Mouse (Mus musculus) hindbrain, embryonic 12.5 days (tissue): ENCODE results near the gene Sap25. TPM values are rescaled to one million over a fixed set of nuclear protein-coding genes. Genes with fewer than 3 reads are reported as not detected.
"Not testable (repeated sequence)": the region's sequence is repeated elsewhere in the genome, so short reads cannot be mapped to it uniquely, and the experiment has no call there.

Experiments
- ATAC-seq: fragments of 200-750 bp; cut with Nextera tagmentation; 2 replicates; pipeline ENCODE4 v1.8.0; 2017; ENCODE audit warnings: moderate TSS enrichment; ENCODE audit not compliant: low FRiP score
- H3K27ac ChIP-seq: fragments of 300-500 bp; sonication (generic); 2 replicates; pipeline ENCODE4 v1.5.1; 2016; ENCODE audit warnings: mild to moderate bottlenecking
- H3K27me3 ChIP-seq: fragments of 300-500 bp; sonication (generic); 2 replicates; pipeline ENCODE4 v1.6.1; 2016; ENCODE audit warnings: mild to moderate bottlenecking
- H3K36me3 ChIP-seq: fragments of 300-500 bp; sonication (generic); 2 replicates; pipeline ENCODE4 v1.6.1; 2016; ENCODE audit warnings: mild to moderate bottlenecking
- H3K4me1 ChIP-seq: fragments of 300-500 bp; sonication (generic); 2 replicates; pipeline ENCODE4 v1.6.1; 2016
- H3K4me2 ChIP-seq: fragments of 300-500 bp; sonication (generic); replicated peaks from 2 replicates; pipeline ENCODE4 v1.6.1; 2016; ENCODE audit warnings: mild to moderate bottlenecking
- H3K4me3 ChIP-seq: fragments of 300-500 bp; sonication (generic); 2 replicates; pipeline ENCODE4 v1.5.1; 2016; ENCODE audit warnings: mild to moderate bottlenecking
- H3K9ac ChIP-seq: fragments of 300-500 bp; sonication (generic); 2 replicates; pipeline ENCODE4 v1.6.1; 2016; ENCODE audit warnings: mild to moderate bottlenecking, moderate library complexity
- H3K9me3 ChIP-seq: fragments of 300-500 bp; sonication (generic); replicated peaks from 2 replicates; pipeline ENCODE4 v1.6.1; 2016; ENCODE audit warnings: mild to moderate bottlenecking
- WGBS: fragments of 180-500 bp; shearing (Covaris S2); methylation state at CpG from one replicate; pipeline ENCODE4 v1.1.7; 2016; 5-methylcytosine and 5-hydroxymethylcytosine counted together
- polyA plus RNA-seq: library from polyadenylated mRNA; unstranded; fragments of >200 nt; fragmentation: Nextera tagmentation; extraction: Ambion mirVana; gene quantifications from 2 replicates; pipeline ENCODE4 v1.2.1, GENCODE M21; 2016

Sap25 gene
- polyA plus RNA-seq, 1 experiment from 2014 or later: 7.6 TPM

- Histone ChIP-seq H3K4me3 (no peak overlapping the region), H3K4me2 (peak overlapping the region; percentile 41; the same call in 1 of the 2 replicates), H3K9me3 (no peaks in the 10 kb centered on the region), H3K4me1 (peaks cover 42% of the 10 kb centered on the region), H3K36me3 (no peaks in the 10 kb centered on the region), H3K27me3 (peaks cover 23% of the 10 kb centered on the region), H3K27ac (no peak overlapping the region), H3K9ac (no peak overlapping the region)
- no peak for ATAC-seq
- 62% methylated on average over 3 of the region's 3 CpGs for WGBS
Measured at GRCm38 (mm10) chr5:137609292-137609691, 31.8 kb upstream of the Sap25 start.

GRCm38 (mm10) chr5:137610056-137610455, 31.1 kb upstream of the Sap25 start:
- Histone ChIP-seq H3K9ac (peak overlapping the region; percentile 1; the same call in 1 of the 2 replicates), H3K27me3 (peaks cover 23% of the 10 kb centered on the region), H3K4me3 (peak overlapping the region; percentile 18; the same call in 1 of the 2 replicates), H3K27ac (peak overlapping the region; percentile 86; the same call in 1 of the 2 replicates), H3K36me3 (no peaks in the 10 kb centered on the region), H3K4me1 (peaks cover 42% of the 10 kb centered on the region), H3K4me2 (peak overlapping the region; percentile 38), H3K9me3 (no peaks in the 10 kb centered on the region)
- WGBS: 60% methylated on average over 4 of the region's 4 CpGs
- ATAC-seq: no peak

- 12% methylated on average over 12 of the region's 12 CpGs for whole genome bisulfite sequencing
- H3K4me3 ChIP-seq: peak overlapping the region; percentile 18; the same call in 1 of the 2 replicates
- peaks cover 23% of the 10 kb centered on the region for H3K27me3 ChIP-seq
- H3K9ac ChIP-seq: peak overlapping the region; percentile 23; the same call in 1 of the 2 replicates
- H3K27ac ChIP-seq: peak overlapping the region; percentile 86
- ATAC-seq: no peak
- no peaks in the 10 kb centered on the region for H3K9me3 ChIP-seq
- peaks cover 42% of the 10 kb centered on the region for H3K4me1 ChIP-seq
- H3K36me3 ChIP-seq: no peaks in the 10 kb centered on the region
- H3K4me2 ChIP-seq: peak overlapping the region; percentile 38
Measured at GRCm38 (mm10) chr5:137610548-137611244, 30.4 kb upstream of the Sap25 start.

- H3K36me3 ChIP-seq: no peaks in the 10 kb centered on the region
- no peaks in the 10 kb centered on the region for H3K9me3 ChIP-seq
- H3K4me1 ChIP-seq: peaks cover 42% of the 10 kb centered on the region
- WGBS: 17% methylated on average over 6 of the region's 6 CpGs
- 0 out of 2 replicates have a peak overlapping the region, but pooled peaks have one; percentile 23 for H3K9ac ChIP-seq
- H3K27ac ChIP-seq: peak overlapping the region; percentile 86
- peak; percentile 35 for ATAC-seq
- H3K4me3 ChIP-seq: peak overlapping the region; percentile 18; the same call in 1 of the 2 replicates
- H3K27me3 ChIP-seq: peaks cover 23% of the 10 kb centered on the region
- peak overlapping the region; percentile 38 for H3K4me2 ChIP-seq
Measured at GRCm38 (mm10) chr5:137611245-137611602, 29.9 kb upstream of the Sap25 start.

GRCm38 (mm10) chr5:137613076-137613475, 28.1 kb upstream of the Sap25 start:
- Histone ChIP-seq H3K4me3 (no peak overlapping the region), H3K36me3 (no peaks in the 10 kb centered on the region), H3K9me3 (no peaks in the 10 kb centered on the region), H3K27me3 (peaks cover 10% of the 10 kb centered on the region), H3K9ac (no peak overlapping the region; the same call in 1 of the 2 replicates), H3K4me2 (no peak overlapping the region), H3K27ac (no peak overlapping the region), H3K4me1 (peaks cover 38% of the 10 kb centered on the region)
- WGBS: 60% methylated on average over 5 of the region's 5 CpGs
- no peak for ATAC-seq

GRCm38 (mm10) chr5:137613550-137613949, 27.6 kb upstream of the Sap25 start, which contains the start of gene Pcolce:
TSS of gene Pcolce (minus strand) at chr5:137613784.
- no peaks in the 10 kb centered on the region for H3K9me3 ChIP-seq
- no peak within 1 kb of the TSS; the same call in 1 of the 2 replicates for H3K9ac ChIP-seq
- peaks cover 33% of the 10 kb centered on the region for H3K4me1 ChIP-seq
- no peak within 1 kb of the TSS for H3K4me2 ChIP-seq
- no peaks in the 10 kb centered on the region for H3K36me3 ChIP-seq
- no peak for ATAC-seq
- WGBS: 58% methylated on average over 11 of the region's 11 CpGs
- H3K27me3 ChIP-seq: peaks cover 6% of the 10 kb centered on the region
- H3K4me3 ChIP-seq: no peak within 1 kb of the TSS
- no peak within 1 kb of the TSS for H3K27ac ChIP-seq

- not testable (repeated sequence) for H3K9ac ChIP-seq, H3K4me3 ChIP-seq, H3K9me3 ChIP-seq, H3K4me2 ChIP-seq, H3K27me3 ChIP-seq, H3K27ac ChIP-seq, ATAC-seq, H3K36me3 ChIP-seq
- H3K4me1 ChIP-seq: peaks cover 28% of the 10 kb centered on the region
- 88% methylated on average over 2 of the region's 2 CpGs for WGBS
Measured at GRCm38 (mm10) chr5:137614921-137615320, 26.2 kb upstream of the Sap25 start.

GRCm38 (mm10) chr5:137615347-137615746, 25.8 kb upstream of the Sap25 start:
- no peaks in the 10 kb centered on the region for H3K9me3 ChIP-seq
- H3K4me3 ChIP-seq: no peak overlapping the region
- peaks cover 27% of the 10 kb centered on the region for H3K4me1 ChIP-seq
- H3K9ac ChIP-seq: no peak overlapping the region
- no peak for ATAC-seq
- no peak overlapping the region for H3K27ac ChIP-seq
- 95% methylated on average over 7 of the region's 7 CpGs for WGBS
- H3K4me2 ChIP-seq: no peak overlapping the region
- no peaks in the 10 kb centered on the region for H3K27me3 ChIP-seq
- no peaks in the 10 kb centered on the region for H3K36me3 ChIP-seq

- ATAC-seq: no peak
- Histone ChIP-seq H3K4me2 (no peak overlapping the region), H3K27me3 (no peaks in the 10 kb centered on the region), H3K36me3 (no peaks in the 10 kb centered on the region), H3K4me1 (peaks cover 4% of the 10 kb centered on the region), H3K4me3 (no peak overlapping the region), H3K27ac (no peak overlapping the region), H3K9ac (no peak overlapping the region), H3K9me3 (no peaks in the 10 kb centered on the region)
- 82% methylated on average over 11 of the region's 11 CpGs for WGBS
Measured at GRCm38 (mm10) chr5:137623937-137624530, 17.1 kb upstream of the Sap25 start.

GRCm38 (mm10) chr5:137627991-137628390, 13.1 kb upstream of the Sap25 start:
- Histone ChIP-seq H3K9me3 (no peaks in the 10 kb centered on the region), H3K4me2 (peak overlapping the region; percentile 62), H3K27ac (peak overlapping the region; percentile 87), H3K9ac (peak overlapping the region; percentile 65), H3K4me1 (peaks cover 38% of the 10 kb centered on the region), H3K4me3 (peak overlapping the region; percentile 67), H3K36me3 (no peaks in the 10 kb centered on the region), H3K27me3 (no peaks in the 10 kb centered on the region)
- WGBS: 7% methylated on average over 9 of the region's 9 CpGs
- ATAC-seq: no peak

- H3K9me3 ChIP-seq: no peaks in the 10 kb centered on the region
- H3K4me1 ChIP-seq: peaks cover 40% of the 10 kb centered on the region
- under 1% methylated on average over 45 of the region's 46 CpGs for WGBS
- peak within 1 kb of the TSS; percentile 87 for H3K27ac ChIP-seq
- H3K9ac ChIP-seq: peak within 1 kb of the TSS; percentile 75
- H3K27me3 ChIP-seq: no peaks in the 10 kb centered on the region
- H3K4me2 ChIP-seq: peak within 1 kb of the TSS; percentile 86
- ATAC-seq: peak; percentile 98
- peaks cover 4% of the 10 kb centered on the region; the same call in 1 of the 2 replicates for H3K36me3 ChIP-seq
- H3K4me3 ChIP-seq: peak within 1 kb of the TSS; percentile 67
Measured at GRCm38 (mm10) chr5:137628498-137629305, 12.4 kb upstream of the Sap25 start, which contains the start of the genes Fbxo24, Lrch4 and Gm20605. TSS of gene Fbxo24 (minus strand) at chr5:137629002. TSS of gene Lrch4 (plus strand) at chr5:137629121. TSS of gene Gm20605 (plus strand) at chr5:137629175.

GRCm38 (mm10) chr5:137629306-137629721, 11.8 kb upstream of the Sap25 start:
- Histone ChIP-seq H3K4me1 (peaks cover 43% of the 10 kb centered on the region), H3K4me2 (peak overlapping the region; percentile 86)

More at GRCm38 (mm10) chr5:137629306-137629721, 11.8 kb upstream of the Sap25 start:
- WGBS: under 1% methylated on average over 23 of the region's 23 CpGs
- no peaks in the 10 kb centered on the region for H3K27me3 ChIP-seq
- peaks cover 10% of the 10 kb centered on the region; the same call in 1 of the 2 replicates for H3K36me3 ChIP-seq
- peak overlapping the region; percentile 85 for H3K27ac ChIP-seq
- no peaks in the 10 kb centered on the region for H3K9me3 ChIP-seq
- peak overlapping the region; percentile 75 for H3K9ac ChIP-seq
- ATAC-seq: peak; percentile 44
- peak overlapping the region; percentile 67 for H3K4me3 ChIP-seq
